Mouse (Mus musculus) embryonic facial prominence, embryonic 12.5 days (tissue): Measurements from ENCODE around the gene Rpl4. TPM values are rescaled to one million over a fixed set of nuclear protein-coding genes. Genes with fewer than 3 reads are reported as not detected.
"Not testable (repeated sequence)": the region's sequence is repeated elsewhere in the genome, so short reads cannot be mapped to it uniquely, and the experiment has no call there.

ENCODE experiments used
- ATAC-seq: fragments of 200-750 bp; cut with Nextera tagmentation; 2 replicates; pipeline ENCODE4 v1.8.0; 2017; ENCODE audit not compliant: insufficient number of reproducible peaks, insufficient read depth, low FRiP score, low TSS enrichment
- H3K27ac ChIP-seq: fragments of 300-500 bp; sonication (generic); 2 replicates; pipeline ENCODE4 v1.5.1; 2016; ENCODE audit warnings: mild to moderate bottlenecking
- H3K27me3 ChIP-seq: fragments of 300-500 bp; sonication (generic); 2 replicates; pipeline ENCODE4 v1.6.1; 2016; ENCODE audit warnings: mild to moderate bottlenecking, moderate library complexity
- H3K36me3 ChIP-seq: fragments of 300-500 bp; sonication (generic); 2 replicates; pipeline ENCODE4 v1.6.1; 2016; ENCODE audit warnings: mild to moderate bottlenecking
- H3K4me1 ChIP-seq: fragments of 300-500 bp; sonication (generic); 2 replicates; pipeline ENCODE4 v1.6.1; 2016
- H3K4me2 ChIP-seq: fragments of 300-500 bp; sonication (generic); replicated peaks from 2 replicates; pipeline ENCODE4 v1.6.1; 2016; ENCODE audit warnings: mild to moderate bottlenecking, moderate library complexity
- H3K4me3 ChIP-seq: fragments of 300-500 bp; sonication (generic); 2 replicates; pipeline ENCODE4 v1.5.1; 2016; ENCODE audit warnings: mild to moderate bottlenecking
- H3K9ac ChIP-seq: fragments of 300-500 bp; sonication (generic); 2 replicates; pipeline ENCODE4 v1.6.1; 2016; ENCODE audit warnings: mild to moderate bottlenecking, moderate library complexity
- H3K9me3 ChIP-seq: fragments of 300-500 bp; sonication (generic); 2 replicates; pipeline ENCODE4 v1.6.1; 2016; ENCODE audit warnings: mild to moderate bottlenecking, moderate library complexity
- WGBS: fragments of 180-500 bp; shearing (Covaris S2); methylation state at CpG from one replicate; pipeline ENCODE4 v1.1.7; 2016; 5-methylcytosine and 5-hydroxymethylcytosine counted together
- polyA plus RNA-seq: library from polyadenylated mRNA; unstranded; fragments of >200 nt; fragmentation: Nextera tagmentation; extraction: Ambion mirVana; gene quantifications from 2 replicates; pipeline ENCODE4 v1.2.1, GENCODE M21; 2016

The Rpl4 gene
- polyA plus RNA-seq, 1 experiment from 2014 or later, result 1,135 TPM

DNA sequence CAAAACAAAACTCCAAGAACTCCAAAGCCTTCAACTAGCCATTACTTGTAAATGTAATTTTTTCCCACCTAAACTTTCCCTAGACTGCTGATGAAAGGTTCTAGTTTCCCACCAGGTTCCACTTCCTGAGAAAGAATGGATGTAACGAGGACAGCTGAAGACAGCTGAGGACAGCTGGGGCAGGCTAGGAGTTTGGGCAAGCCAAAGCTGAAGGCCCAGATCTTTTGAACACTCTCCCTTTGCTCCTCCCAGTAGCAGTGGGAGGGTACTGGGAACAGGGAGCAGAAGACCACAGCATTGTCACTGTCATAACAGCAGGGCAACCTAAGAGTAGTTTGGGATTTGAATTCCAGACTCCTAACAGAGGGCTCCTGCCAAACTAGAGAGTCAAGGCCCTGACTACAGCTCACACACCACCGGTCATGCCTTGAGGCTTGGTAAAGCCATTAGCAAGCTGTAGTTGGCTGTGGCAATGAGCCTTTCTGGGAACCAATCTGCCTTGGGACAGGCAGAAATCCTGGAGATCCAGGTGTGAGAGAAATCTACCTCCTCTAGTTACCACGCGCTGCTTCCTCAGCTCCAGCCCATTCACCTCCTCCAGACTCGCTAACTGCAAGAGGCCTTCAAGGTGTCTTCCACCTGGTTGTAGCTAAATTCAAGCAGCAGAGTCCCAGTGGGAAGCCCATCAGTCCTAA, 25.0 kb downstream of the Rpl4 start:
- WGBS, result 93% methylated on average over 5 of the region's 5 CpGs
- peaks cover 19% of the 10 kb centered on the region for H3K36me3 ChIP-seq

DNA sequence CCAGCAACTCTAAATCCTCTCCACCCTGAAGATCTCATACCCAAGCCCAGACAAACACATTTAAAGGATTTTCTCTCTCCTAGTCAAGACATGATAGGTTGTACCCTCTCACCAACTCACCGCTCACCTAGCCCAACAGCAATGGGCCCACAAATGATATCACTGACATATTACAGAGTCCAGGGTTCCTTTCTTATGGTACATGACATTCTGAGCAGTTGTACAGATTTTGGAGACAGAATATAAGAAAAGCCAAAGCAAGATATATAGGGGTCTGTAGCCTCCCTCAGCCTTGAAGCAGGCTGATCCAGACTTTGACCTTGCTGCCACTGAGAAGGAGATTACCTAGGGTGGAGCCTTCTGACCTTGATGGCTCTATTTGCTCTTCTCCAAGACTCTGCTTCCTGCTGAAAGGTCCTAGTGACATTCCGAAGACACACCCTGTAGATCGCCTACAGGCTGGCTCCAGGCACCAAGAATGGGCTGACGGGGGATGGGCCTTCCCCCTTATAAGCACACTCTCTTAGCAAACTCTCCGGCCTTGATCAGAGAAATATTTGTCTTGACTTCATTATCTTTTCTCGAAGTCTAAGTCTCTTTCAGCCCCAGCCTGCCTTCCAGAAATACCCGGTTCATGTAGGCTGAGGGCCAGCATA, 25.7 kb downstream of the Rpl4 start:
- peaks cover 18% of the 10 kb centered on the region for H3K36me3 ChIP-seq
- H3K4me1 ChIP-seq, H3K4me2 ChIP-seq, H3K4me3 ChIP-seq, H3K27ac ChIP-seq, H3K9me3 ChIP-seq, ATAC-seq, H3K27me3 ChIP-seq, H3K9ac ChIP-seq: not testable (repeated sequence)
- 91% methylated on average over 7 of the region's 7 CpGs for WGBS

More for the DNA sequence above, 25.0 kb downstream of the Rpl4 start:
- Histone ChIP-seq H3K9me3 (no peaks in the 10 kb centered on the region), H3K4me1 (no peaks in the 10 kb centered on the region), H3K27ac (no peak overlapping the region), H3K4me3 (no peak overlapping the region), H3K9ac (no peak overlapping the region), H3K4me2 (no peak overlapping the region), H3K27me3 (no peaks in the 10 kb centered on the region)
- ATAC-seq, result no peak

DNA sequence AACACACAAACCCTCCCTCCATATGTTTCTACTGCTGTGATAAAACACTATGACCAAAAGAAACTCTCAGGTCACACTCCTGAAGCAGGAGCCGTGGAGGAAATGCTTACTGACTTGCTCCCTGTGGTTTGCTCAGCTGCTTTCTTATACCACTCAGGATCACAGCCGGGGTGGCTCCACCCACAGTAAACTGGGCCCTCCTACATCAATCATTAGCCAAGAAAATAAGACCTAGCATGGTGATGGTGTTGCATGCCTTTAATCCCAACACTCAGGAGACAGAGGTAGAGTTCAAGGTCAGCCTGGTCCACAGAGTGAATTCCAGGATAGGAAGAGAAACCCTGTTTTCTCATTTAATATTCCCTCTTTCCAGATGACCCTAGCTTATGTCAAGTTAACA, 26.7 kb downstream of the Rpl4 start:
- 85% methylated on average over 2 of the region's 2 CpGs for WGBS
- H3K27me3 ChIP-seq, result no peaks in the 10 kb centered on the region

DNA sequence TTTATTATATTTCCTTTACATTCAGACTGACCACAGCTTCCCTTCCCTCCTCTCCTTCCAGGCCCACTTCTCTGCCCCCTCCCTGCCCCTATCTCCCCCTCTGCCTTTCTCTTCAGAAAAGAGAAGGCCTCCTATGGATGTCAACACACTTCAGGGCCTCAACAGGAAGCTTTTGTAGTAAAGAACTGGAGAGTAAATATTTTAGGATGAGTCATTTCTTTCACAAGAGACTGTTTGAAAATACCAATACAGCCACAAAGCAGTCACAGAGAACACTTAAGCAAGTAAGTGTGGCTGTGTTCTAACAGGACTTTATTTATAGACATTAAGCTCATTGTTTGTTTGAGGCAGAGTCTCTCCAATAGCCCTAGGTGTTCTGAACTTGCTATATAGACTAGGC, 29.2 kb downstream of the Rpl4 start:
- ATAC-seq, result no peak

More for the DNA sequence above, 26.7 kb downstream of the Rpl4 start:
- Histone ChIP-seq H3K9me3 (no peaks in the 10 kb centered on the region), H3K36me3 (peaks cover 25% of the 10 kb centered on the region), H3K27ac (no peak overlapping the region), H3K4me3 (no peak overlapping the region), H3K9ac (no peak overlapping the region), H3K4me2 (no peak overlapping the region), H3K4me1 (no peaks in the 10 kb centered on the region)
- no peak for ATAC-seq

DNA sequence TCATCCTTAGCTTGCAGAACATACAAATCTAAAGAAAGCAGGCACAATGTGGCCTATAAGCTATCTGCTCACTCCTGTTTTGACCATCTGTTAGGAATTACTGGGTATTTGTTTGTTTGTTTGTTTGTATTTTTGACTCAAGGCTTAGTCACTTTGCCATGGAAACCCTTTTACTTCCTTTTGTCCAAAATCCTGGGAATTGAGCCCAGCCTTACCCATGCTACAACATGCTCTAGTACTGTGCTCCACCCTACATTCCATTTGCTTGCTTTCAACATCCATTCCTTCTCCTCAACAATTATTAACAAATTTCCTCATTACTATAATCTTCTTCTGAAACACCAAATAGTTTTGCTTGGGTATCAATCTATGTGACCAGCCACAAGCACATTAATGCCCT, 29.7 kb downstream of the Rpl4 start:
- Histone ChIP-seq H3K27ac (no peak overlapping the region), H3K4me1 (no peaks in the 10 kb centered on the region), H3K9me3 (no peaks in the 10 kb centered on the region), H3K36me3 (peaks cover 25% of the 10 kb centered on the region), H3K27me3 (no peaks in the 10 kb centered on the region), H3K9ac (no peak overlapping the region), H3K4me3 (no peak overlapping the region), H3K4me2 (no peak overlapping the region)
- ATAC-seq, result no peak

More for the DNA sequence above, 29.2 kb downstream of the Rpl4 start:
- H3K9me3 ChIP-seq, result no peaks in the 10 kb centered on the region
- peaks cover 25% of the 10 kb centered on the region for H3K36me3 ChIP-seq
- H3K27me3 ChIP-seq, result no peaks in the 10 kb centered on the region
- H3K4me2 ChIP-seq, result no peak overlapping the region
- no peaks in the 10 kb centered on the region for H3K4me1 ChIP-seq
- no peak overlapping the region for H3K9ac ChIP-seq
- no peak overlapping the region for H3K4me3 ChIP-seq
- no peak overlapping the region for H3K27ac ChIP-seq

DNA sequence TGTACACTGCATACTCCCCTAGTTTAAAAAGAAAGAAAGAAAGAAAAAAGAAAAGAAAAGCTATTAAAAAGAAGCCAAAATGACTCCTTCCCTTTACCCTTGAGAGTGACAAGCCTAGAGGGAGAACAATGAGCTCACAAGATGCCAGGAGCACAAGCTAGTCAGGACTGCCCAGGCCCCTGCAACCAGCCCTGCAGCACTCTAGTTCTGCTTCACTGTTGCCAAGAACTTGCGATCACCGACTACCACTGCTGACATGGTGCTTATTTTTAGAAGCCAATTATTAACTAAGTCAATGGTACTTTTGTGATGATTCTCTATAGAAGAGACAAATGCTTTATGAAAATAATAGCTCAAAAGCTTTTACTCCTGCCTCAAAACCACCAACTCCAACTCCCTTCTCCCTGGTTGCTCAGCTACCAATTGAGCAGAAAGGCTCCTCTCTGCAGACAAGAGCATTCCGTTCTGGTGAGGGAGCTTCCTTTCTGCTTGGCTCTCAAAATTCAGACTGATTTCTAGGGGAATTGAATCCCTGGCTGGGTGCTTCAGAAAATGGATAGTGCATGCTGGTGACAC, 34.4 kb downstream of the Rpl4 start:
- H3K36me3 ChIP-seq, result peaks cover 48% of the 10 kb centered on the region

DNA sequence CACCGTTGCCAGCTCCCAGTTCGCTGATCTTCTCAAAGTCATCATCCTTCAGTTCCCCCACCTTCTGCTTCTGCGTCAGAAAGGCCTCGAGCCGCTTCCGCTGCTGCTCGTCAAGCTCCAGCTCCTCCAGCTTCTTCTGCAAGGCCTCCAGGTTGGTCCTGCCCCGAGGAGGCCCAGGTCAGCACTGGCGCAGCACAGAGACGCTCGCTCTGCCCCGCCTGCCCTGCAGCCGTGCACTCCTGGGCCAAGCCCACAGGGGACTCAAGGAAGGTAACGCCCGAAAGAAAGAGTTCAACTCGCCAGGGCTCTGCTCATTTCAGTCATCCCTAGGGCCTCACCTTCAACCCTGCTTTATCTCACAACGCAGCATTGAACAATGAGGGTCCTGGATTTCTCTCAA, 41.3 kb downstream of the Rpl4 start:
- no peak overlapping the region for H3K4me2 ChIP-seq
- H3K9ac ChIP-seq, result no peak overlapping the region
- H3K4me3 ChIP-seq, result no peak overlapping the region
- H3K36me3 ChIP-seq, result peaks cover 22% of the 10 kb centered on the region
- H3K9me3 ChIP-seq, result no peaks in the 10 kb centered on the region
- H3K4me1 ChIP-seq, result 0 out of 2 replicates have a peak, but pooled peaks cover 3% of the 10 kb centered on the region
- no peak for ATAC-seq
- 88% methylated on average over 17 of the region's 17 CpGs for WGBS
- H3K27ac ChIP-seq, result no peak overlapping the region
- H3K27me3 ChIP-seq, result no peaks in the 10 kb centered on the region

More for the DNA sequence above, 34.4 kb downstream of the Rpl4 start:
- H3K27me3 ChIP-seq, result no peaks in the 10 kb centered on the region
- H3K4me1 ChIP-seq, result no peaks in the 10 kb centered on the region
- no peak for ATAC-seq
- no peak overlapping the region for H3K4me2 ChIP-seq
- WGBS, result 83% methylated on average over 3 of the region's 3 CpGs
- no peak overlapping the region for H3K9ac ChIP-seq
- no peak overlapping the region for H3K4me3 ChIP-seq
- H3K27ac ChIP-seq, result no peak overlapping the region
- H3K9me3 ChIP-seq, result no peaks in the 10 kb centered on the region

DNA sequence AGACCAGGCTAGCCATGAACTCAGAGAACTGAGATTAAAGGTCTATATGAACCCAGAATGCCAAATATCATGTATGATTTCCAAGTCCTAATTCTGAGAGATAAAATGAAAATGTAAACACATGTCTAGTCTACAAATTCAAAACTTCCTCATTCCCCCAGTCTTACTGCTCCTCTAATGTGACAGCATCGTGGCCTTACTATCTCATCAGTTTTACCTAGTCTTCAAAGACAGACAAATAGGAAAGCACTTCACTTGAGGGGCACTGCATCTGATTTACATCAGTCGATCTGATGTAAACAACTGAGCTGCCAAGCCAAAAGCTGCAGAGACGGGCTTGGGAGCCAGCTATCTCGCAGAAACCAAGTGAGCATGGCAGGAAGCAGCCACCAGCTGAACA, 42.9 kb downstream of the Rpl4 start:
- Histone ChIP-seq H3K27me3 (no peaks in the 10 kb centered on the region), H3K9ac (no peak overlapping the region), H3K4me3 (no peak overlapping the region), H3K4me2 (no peak overlapping the region), H3K27ac (no peak overlapping the region), H3K9me3 (no peaks in the 10 kb centered on the region), H3K36me3 (0 out of 2 replicates have a peak, but pooled peaks cover 10% of the 10 kb centered on the region), H3K4me1 (peaks cover 11% of the 10 kb centered on the region; the same call in 1 of the 2 replicates)
- ATAC-seq, result no peak
- WGBS, result 67% methylated on average over 4 of the region's 4 CpGs

DNA sequence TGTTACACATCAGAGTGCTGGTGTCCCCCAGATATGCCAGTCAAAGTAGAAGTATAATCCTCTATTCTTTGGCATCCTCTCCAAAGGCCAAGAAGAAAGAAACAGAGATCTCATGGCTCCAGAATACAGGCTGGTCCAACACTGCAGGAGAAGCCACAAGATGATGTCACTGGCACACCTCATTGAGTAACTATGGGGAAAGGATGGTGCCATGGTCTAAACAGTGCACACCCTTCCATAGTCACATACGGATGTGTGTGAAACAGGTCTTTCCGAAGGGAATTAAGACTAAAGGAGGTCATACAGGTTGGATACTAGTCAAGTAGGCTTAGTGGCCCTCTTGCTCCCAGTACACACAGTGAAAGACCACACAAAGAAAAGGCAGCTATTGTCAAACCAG, 43.5 kb downstream of the Rpl4 start:
- ATAC-seq, result no peak
- 0 out of 2 replicates have a peak, but pooled peaks cover 5% of the 10 kb centered on the region for H3K36me3 ChIP-seq
- H3K9me3 ChIP-seq, result no peaks in the 10 kb centered on the region
- peaks cover 11% of the 10 kb centered on the region; the same call in 1 of the 2 replicates for H3K4me1 ChIP-seq
- 91% methylated on average over 2 of the region's 2 CpGs for WGBS
- H3K27ac ChIP-seq, result no peak overlapping the region
- H3K4me3 ChIP-seq, result no peak overlapping the region
- H3K4me2 ChIP-seq, result no peak overlapping the region
- no peak overlapping the region for H3K9ac ChIP-seq
- no peaks in the 10 kb centered on the region for H3K27me3 ChIP-seq

DNA sequence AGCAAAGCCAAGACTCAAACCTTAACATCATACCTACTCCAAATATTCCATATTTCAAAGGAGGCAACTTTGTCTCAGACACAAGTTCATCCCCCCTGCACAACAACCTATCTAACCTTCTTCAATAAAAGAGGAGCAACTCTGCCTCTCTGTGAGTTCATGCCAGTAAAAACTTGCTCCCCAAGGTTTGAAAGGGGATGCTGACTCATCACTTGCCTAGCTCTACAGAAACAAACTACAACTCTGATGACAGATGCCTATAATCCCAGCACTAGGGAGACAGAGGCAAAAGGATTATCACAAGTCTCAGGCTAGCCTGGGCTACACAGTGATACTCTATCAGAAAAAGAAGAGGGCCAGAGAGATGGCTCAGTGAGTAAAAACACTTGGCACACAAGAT, 44.7 kb downstream of the Rpl4 start:
- Histone ChIP-seq H3K4me3 (no peak overlapping the region), H3K4me2 (no peak overlapping the region), H3K9me3 (no peaks in the 10 kb centered on the region), H3K9ac (no peak overlapping the region), H3K4me1 (peaks cover 15% of the 10 kb centered on the region; the same call in 1 of the 2 replicates), H3K27ac (no peak overlapping the region), H3K36me3 (no peaks in the 10 kb centered on the region), H3K27me3 (no peaks in the 10 kb centered on the region)
- ATAC-seq, result no peak

DNA sequence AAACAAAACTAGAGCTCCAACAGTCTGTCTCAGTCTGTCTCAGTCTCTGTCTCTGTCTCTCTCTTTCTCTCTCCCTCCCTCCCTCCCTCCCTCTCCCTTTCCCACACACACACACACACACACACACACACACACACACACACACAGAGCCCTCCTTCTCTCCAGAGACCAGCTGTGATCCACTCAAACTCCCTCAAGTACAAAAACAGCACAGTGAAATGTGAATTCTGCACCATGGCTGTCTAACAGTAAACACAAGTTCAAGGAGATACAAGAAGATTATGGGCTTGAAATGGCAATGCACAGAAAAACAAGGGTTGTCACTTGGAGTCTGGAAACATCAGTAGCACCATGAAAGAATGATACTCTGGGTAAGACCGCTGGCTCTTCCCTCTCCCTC, 46.1 kb downstream of the Rpl4 start:
- no peaks in the 10 kb centered on the region for H3K36me3 ChIP-seq
- H3K27me3 ChIP-seq, result no peaks in the 10 kb centered on the region
- H3K4me1 ChIP-seq, result peaks cover 15% of the 10 kb centered on the region; the same call in 1 of the 2 replicates
- no peak overlapping the region for H3K4me3 ChIP-seq
- H3K27ac ChIP-seq, result 0 out of 2 replicates have a peak overlapping the region, but pooled peaks have one; percentile 13
- no peak overlapping the region for H3K9ac ChIP-seq
- H3K4me2 ChIP-seq, result no peak overlapping the region
- no peak for ATAC-seq
- WGBS, result 40% methylated on average over 1 of the region's 1 CpGs
- no peaks in the 10 kb centered on the region for H3K9me3 ChIP-seq
